Mouse (Mus musculus) myocyte (in vitro differentiated cells): ENCODE results near the gene Tpk1.

Experiments used
- POLR2A ChIP-seq: IDR thresholded peaks from one replicate; pipeline ENCODE4 v1.6.1; 2011; ENCODE audit warnings: low read depth, mild to moderate bottlenecking, control low read depth, moderate library complexity; ENCODE audit not compliant: insufficient read length
- SRF ChIP-seq: IDR thresholded peaks from one replicate; pipeline ENCODE4 v1.6.1; 2011; ENCODE audit warnings: low read depth; ENCODE audit not compliant: control insufficient read depth, insufficient read length
- TCF12 ChIP-seq: IDR thresholded peaks from one replicate; pipeline ENCODE4 v1.6.1; 2011; ENCODE audit warnings: mild to moderate bottlenecking, control low read depth; ENCODE audit not compliant: poor library complexity, insufficient read depth, severe bottlenecking
- USF1 ChIP-seq: IDR thresholded peaks from one replicate; pipeline ENCODE4 v1.6.1; 2011; ENCODE audit warnings: low read depth, mild to moderate bottlenecking, control low read depth, moderate library complexity

- TF ChIP-seq SRF (no peak), POLR2A (no peak), USF1 (no peak), TCF12 (no peak)
Observed at GRCm38 (mm10) chr6:43366952-43367351, 299.1 kb downstream of the Tpk1 start.
